Mouse (Mus musculus) thymus, adult 2 months (tissue): Measurements from ENCODE around the gene Olfr155.

Experiments used
- CTCF ChIP-seq: fragments of 200-500 bp; IDR thresholded peaks from 2 replicates; pipeline ENCODE4 v1.5.1; 2012; ENCODE audit warnings: mild to moderate bottlenecking, control low read depth, low read length, moderate library complexity, borderline replicate concordance; ENCODE audit not compliant: control insufficient read depth, poor library complexity, insufficient read depth; ENCODE audit errors: extremely low read depth
- POLR2A ChIP-seq: fragments of 200-500 bp; IDR thresholded peaks from 2 replicates; pipeline ENCODE4 v1.6.1; 2012; ENCODE audit warnings: mild to moderate bottlenecking, low read length, control low read depth, moderate library complexity; ENCODE audit not compliant: control insufficient read depth, poor library complexity, insufficient read depth; ENCODE audit errors: extremely low read depth

DNA sequence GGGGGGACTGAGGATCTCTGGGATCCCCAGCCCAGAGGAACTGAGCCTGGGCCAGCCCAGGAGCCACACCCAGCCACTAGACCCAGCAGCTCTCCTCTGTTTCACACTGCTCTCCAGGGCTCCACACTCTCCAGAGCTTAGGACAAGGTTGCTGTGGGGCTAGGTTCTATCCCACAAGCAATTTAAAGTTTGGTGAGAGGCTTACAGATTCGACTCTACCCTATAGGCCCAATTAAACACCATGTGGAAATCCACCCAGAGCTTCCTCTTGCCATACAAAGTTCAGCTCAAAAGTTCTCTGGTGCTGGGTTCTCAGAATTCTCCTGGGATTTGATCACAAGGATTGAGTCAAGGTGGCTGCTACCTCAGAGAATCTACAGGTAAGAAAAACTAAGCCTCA lies 11.3 kb upstream of the Olfr155 start, which contains the start of gene Olfr157:
- TF ChIP-seq POLR2A = no peak
- TF ChIP-seq CTCF = no peak
